Mouse (Mus musculus): ENCODE results near the gene Sec24d.

DNA sequence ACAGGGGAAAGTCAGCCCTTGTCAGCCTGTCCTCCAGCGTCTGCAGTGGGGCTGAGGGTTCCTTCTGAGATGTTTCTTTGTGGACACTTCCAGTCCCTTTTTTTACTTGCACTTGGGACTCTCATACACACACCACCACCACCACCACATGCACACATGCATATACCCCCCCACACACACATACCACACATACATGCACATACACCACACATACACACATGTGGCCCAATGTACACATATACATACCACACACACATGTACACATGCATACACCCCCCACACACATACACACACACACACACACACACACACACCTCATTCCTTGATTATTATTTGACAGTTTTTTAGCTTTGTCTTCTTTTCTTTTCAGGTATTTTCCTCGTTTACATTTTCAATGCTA is 73.8 kb downstream of the Sec24d start:
- TF ChIP-seq CTCF (IDR thresholded peaks at IDR 0.05; ENCODE audit: low read depth, low read length) (no peak), POLR2A (IDR thresholded peaks at IDR 0.05; ENCODE audit: extremely low read depth, insufficient read depth, low read length) (no peak)

Data from liver, adult 2 months (tissue).